Mouse (Mus musculus): ENCODE measurements around the gene Hoxb1. TPM values are rescaled to one million over a fixed set of nuclear protein-coding genes. Genes with fewer than 3 reads are reported as not detected.

The Hoxb1 gene
- polyA plus RNA-seq (2015; fragmentation: Nextera tagmentation; extraction: Ambion mirVana) = 0.10 TPM in 1 of 2 replicates, not detected in the other

- no peak for ATAC-seq (ENCODE audit: insufficient read depth, low FRiP score, low read depth)
- H3K9me3 ChIP-seq = no peaks in the 10 kb centered on the region
- no peak within 1 kb of the TSS for H3K27ac ChIP-seq
- peak within 1 kb of the TSS; percentile 21 for H3K4me3 ChIP-seq (replicated peaks)
- peaks cover 26% of the 10 kb centered on the region for H3K27me3 ChIP-seq (replicated peaks)
- no peaks in the 10 kb centered on the region for H3K36me3 ChIP-seq
- WGBS = 28% methylated on average over 26 of the region's 26 CpGs
- H3K4me2 ChIP-seq = peak within 1 kb of the TSS; percentile 44
- H3K9ac ChIP-seq = no peak within 1 kb of the TSS
- H3K4me1 ChIP-seq = peaks cover 15% of the 10 kb centered on the region; the same call in 1 of the 2 replicates
These were observed at the start of gene Hoxb1 for GRCm38 (mm10) chr11:96365441-96366091. TSS of gene Hoxb1 (plus strand) at chr11:96365752.

- 18% methylated on average over 18 of the region's 18 CpGs for WGBS
- Histone ChIP-seq H3K4me2 (peak overlapping the region; percentile 62), H3K4me1 (peaks cover 23% of the 10 kb centered on the region), H3K27me3 (replicated peaks) (peaks cover 22% of the 10 kb centered on the region), H3K9ac (peak overlapping the region; percentile 39; the same call in 1 of the 2 replicates), H3K9me3 (no peaks in the 10 kb centered on the region), H3K4me3 (replicated peaks) (peak overlapping the region; percentile 60; the same call in 1 of the 2 replicates), H3K36me3 (no peaks in the 10 kb centered on the region), H3K27ac (peak overlapping the region; percentile 97)
- no peak for ATAC-seq (ENCODE audit: insufficient read depth, low FRiP score, low read depth)
These were observed 48.6 kb upstream of the Hoxb1 start for GRCm38 (mm10) chr11:96316696-96317607.

- H3K9me3 ChIP-seq = no peaks in the 10 kb centered on the region
- H3K4me2 ChIP-seq = peak within 1 kb of the TSS; percentile 62
- no peaks in the 10 kb centered on the region for H3K36me3 ChIP-seq
- H3K4me1 ChIP-seq = peaks cover 19% of the 10 kb centered on the region
- H3K9ac ChIP-seq = peak within 1 kb of the TSS; percentile 65
- WGBS = 8% methylated on average over 28 of the region's 28 CpGs
- H3K4me3 ChIP-seq (replicated peaks) = peak within 1 kb of the TSS; percentile 60
- peak; percentile 25; the same call in 1 of the 2 replicates for ATAC-seq (ENCODE audit: insufficient read depth, low FRiP score, low read depth)
- peaks cover 19% of the 10 kb centered on the region; the same call in 1 of the 2 replicates for H3K27me3 ChIP-seq (replicated peaks)
- H3K27ac ChIP-seq = peak within 1 kb of the TSS; percentile 97
These were observed 47.8 kb upstream of the Hoxb1 start, which contains the start of gene Hoxb4 for GRCm38 (mm10) chr11:96317608-96318367. TSS of gene Hoxb4 (plus strand) at chr11:96318267.

- Histone ChIP-seq H3K9me3 (no peaks in the 10 kb centered on the region), H3K4me3 (replicated peaks) (peak overlapping the region; percentile 60), H3K4me1 (peaks cover 19% of the 10 kb centered on the region), H3K27me3 (replicated peaks) (peaks cover 15% of the 10 kb centered on the region; the same call in 1 of the 2 replicates), H3K9ac (peak overlapping the region; percentile 65), H3K36me3 (no peaks in the 10 kb centered on the region), H3K4me2 (peak overlapping the region; percentile 62), H3K27ac (peak overlapping the region; percentile 97)
- under 1% methylated on average over 41 of the region's 45 CpGs for WGBS
- ATAC-seq (ENCODE audit: insufficient read depth, low FRiP score, low read depth) = peak; percentile 69
These were observed 47.0 kb upstream of the Hoxb1 start for GRCm38 (mm10) chr11:96318368-96319070.

- peak; percentile 29; the same call in 1 of the 2 replicates for ATAC-seq (ENCODE audit: insufficient read depth, low FRiP score, low read depth)
- H3K27me3 ChIP-seq (replicated peaks) = peaks cover 11% of the 10 kb centered on the region; the same call in 1 of the 2 replicates
- H3K9me3 ChIP-seq = no peaks in the 10 kb centered on the region
- H3K4me3 ChIP-seq (replicated peaks) = peak overlapping the region; percentile 60
- 1% methylated on average over 29 of the region's 34 CpGs for WGBS
- peak overlapping the region; percentile 62 for H3K4me2 ChIP-seq
- H3K9ac ChIP-seq = peak overlapping the region; percentile 65
- H3K36me3 ChIP-seq = no peaks in the 10 kb centered on the region
- peak overlapping the region; percentile 97 for H3K27ac ChIP-seq
- peaks cover 12% of the 10 kb centered on the region for H3K4me1 ChIP-seq
These were observed 46.3 kb upstream of the Hoxb1 start for GRCm38 (mm10) chr11:96319071-96319902.

- peak overlapping the region; percentile 60 for H3K4me3 ChIP-seq (replicated peaks)
- H3K4me2 ChIP-seq = peak overlapping the region; percentile 62
- H3K9ac ChIP-seq = peak overlapping the region; percentile 65
- peaks cover 11% of the 10 kb centered on the region; the same call in 1 of the 2 replicates for H3K27me3 ChIP-seq (replicated peaks)
- H3K9me3 ChIP-seq = no peaks in the 10 kb centered on the region
- 0 out of 2 replicates have a peak, but pooled peaks have one; percentile 11 for ATAC-seq (ENCODE audit: insufficient read depth, low FRiP score, low read depth)
- no peaks in the 10 kb centered on the region for H3K36me3 ChIP-seq
- WGBS = 1% methylated on average over 29 of the region's 29 CpGs
- H3K4me1 ChIP-seq = peaks cover 10% of the 10 kb centered on the region; the same call in 1 of the 2 replicates
- peak overlapping the region; percentile 97 for H3K27ac ChIP-seq
These were observed 45.6 kb upstream of the Hoxb1 start for GRCm38 (mm10) chr11:96319910-96320309.

GRCm38 (mm10) chr11:96320688-96321087 lies 44.9 kb upstream of the Hoxb1 start:
- H3K9me3 ChIP-seq = no peaks in the 10 kb centered on the region
- H3K4me1 ChIP-seq = peaks cover 10% of the 10 kb centered on the region; the same call in 1 of the 2 replicates
- ATAC-seq (ENCODE audit: insufficient read depth, low FRiP score, low read depth) = no peak
- H3K9ac ChIP-seq = peak overlapping the region; percentile 65
- H3K27ac ChIP-seq = peak overlapping the region; percentile 97
- H3K27me3 ChIP-seq (replicated peaks) = peaks cover 7% of the 10 kb centered on the region; the same call in 1 of the 2 replicates
- H3K4me3 ChIP-seq (replicated peaks) = peak overlapping the region; percentile 60
- peak overlapping the region; percentile 62 for H3K4me2 ChIP-seq
- H3K36me3 ChIP-seq = no peaks in the 10 kb centered on the region
- WGBS = 16% methylated on average over 17 of the region's 17 CpGs

- Histone ChIP-seq H3K27me3 (replicated peaks) (peaks cover 8% of the 10 kb centered on the region; the same call in 1 of the 2 replicates), H3K9me3 (no peaks in the 10 kb centered on the region), H3K36me3 (no peaks in the 10 kb centered on the region), H3K4me2 (peak overlapping the region; percentile 62), H3K4me1 (peaks cover 7% of the 10 kb centered on the region; the same call in 1 of the 2 replicates), H3K9ac (no peak overlapping the region), H3K27ac (peak overlapping the region; percentile 78), H3K4me3 (replicated peaks) (peak overlapping the region; percentile 30; the same call in 1 of the 2 replicates)
- no peak for ATAC-seq (ENCODE audit: insufficient read depth, low FRiP score, low read depth)
- 18% methylated on average over 5 of the region's 5 CpGs for WGBS
These were observed 43.7 kb upstream of the Hoxb1 start for GRCm38 (mm10) chr11:96321846-96322245.

- Histone ChIP-seq H3K4me3 (replicated peaks) (peak overlapping the region; percentile 30), H3K27me3 (replicated peaks) (peaks cover 14% of the 10 kb centered on the region; the same call in 1 of the 2 replicates), H3K4me2 (peak overlapping the region; percentile 62), H3K9ac (0 out of 2 replicates have a peak overlapping the region, but pooled peaks have one; percentile 25), H3K4me1 (peaks cover 9% of the 10 kb centered on the region; the same call in 1 of the 2 replicates), H3K36me3 (no peaks in the 10 kb centered on the region), H3K9me3 (no peaks in the 10 kb centered on the region), H3K27ac (peak overlapping the region; percentile 78)
- WGBS = 18% methylated on average over 6 of the region's 6 CpGs
- no peak for ATAC-seq (ENCODE audit: insufficient read depth, low FRiP score, low read depth)
These were observed 42.8 kb upstream of the Hoxb1 start for GRCm38 (mm10) chr11:96322738-96323137.

- Histone ChIP-seq H3K27me3 (replicated peaks) (peaks cover 14% of the 10 kb centered on the region; the same call in 1 of the 2 replicates), H3K4me3 (replicated peaks) (peak within 1 kb of the TSS; percentile 30), H3K27ac (peak within 1 kb of the TSS; percentile 78), H3K9me3 (no peaks in the 10 kb centered on the region), H3K4me2 (peak within 1 kb of the TSS; percentile 62), H3K36me3 (no peaks in the 10 kb centered on the region), H3K9ac (peak within 1 kb of the TSS; percentile 25; the same call in 1 of the 2 replicates), H3K4me1 (peaks cover 7% of the 10 kb centered on the region; the same call in 1 of the 2 replicates)
- ATAC-seq (ENCODE audit: insufficient read depth, low FRiP score, low read depth) = no peak
- 17% methylated on average over 10 of the region's 10 CpGs for WGBS
These were observed 42.4 kb upstream of the Hoxb1 start, which contains the start of gene Hoxb3 for GRCm38 (mm10) chr11:96323154-96323553. TSS of gene Hoxb3 (plus strand) at chr11:96323326.
